Mouse (Mus musculus) testis, adult 2 months (tissue): ENCODE measurements around the gene Zbtb37.

ENCODE experiments used
- CTCF ChIP-seq: fragments of 200-500 bp; IDR thresholded peaks from 2 replicates; pipeline ENCODE4 v1.5.1; 2012; ENCODE audit warnings: low read depth, mild to moderate bottlenecking, inconsistent platforms, low read length, moderate library complexity; ENCODE audit not compliant: control insufficient read depth, insufficient read depth, insufficient replicate concordance
- POLR2A ChIP-seq: fragments of 200-500 bp; IDR thresholded peaks from 2 replicates; pipeline ENCODE4 v1.6.1; 2012; ENCODE audit warnings: low read depth, mild to moderate bottlenecking, inconsistent platforms, low read length, moderate library complexity; ENCODE audit not compliant: control insufficient read depth

- TF ChIP-seq POLR2A (no peak), CTCF (no peak)
These were observed 54.0 kb downstream of the Zbtb37 start for GRCm38 (mm10) chr1:160980537-160981234.
